Mouse (Mus musculus) kidney, adult 11 months (tissue): ENCODE data around the gene Tti1.
"Not testable (repeated sequence)": the region's sequence is repeated elsewhere in the genome, so short reads cannot be mapped to it uniquely, and the experiment has no call there.

Experiments
- DNase-seq: peaks from one replicate; pipeline ENCODE4 v3.0.0; 2022

The Tti1 gene

GRCm38 (mm10) chr2:158028354-158028863 lies at the start of gene Tti1, which contains the start of gene Rprd1b:
TSS of gene Tti1 (minus strand) at chr2:158028433.
TSS of gene Rprd1b (plus strand) at chr2:158028497.
- DNase-seq = peak; percentile 91

GRCm38 (mm10) chr2:158077981-158078380 lies 49.7 kb upstream of the Tti1 start:
- no peak for DNase-seq

- DNase-seq = no peak
Measured at GRCm38 (mm10) chr2:158076690-158077089, 48.5 kb upstream of the Tti1 start.

- no peak for DNase-seq
Measured at GRCm38 (mm10) chr2:158074835-158075234, 46.6 kb upstream of the Tti1 start.

- no peak for DNase-seq
Measured at GRCm38 (mm10) chr2:158071633-158071995, 43.4 kb upstream of the Tti1 start.

- DNase-seq = peak; percentile 81
Measured at GRCm38 (mm10) chr2:158070885-158071632, 42.8 kb upstream of the Tti1 start.

- DNase-seq = no peak
Measured at GRCm38 (mm10) chr2:158068444-158068971, 40.3 kb upstream of the Tti1 start.

- no peak for DNase-seq
Measured at GRCm38 (mm10) chr2:158067260-158067824, 39.1 kb upstream of the Tti1 start.

- DNase-seq = no peak
Measured at GRCm38 (mm10) chr2:158066456-158066855, 38.2 kb upstream of the Tti1 start.

GRCm38 (mm10) chr2:158065064-158065463 lies 36.8 kb upstream of the Tti1 start:
- DNase-seq = no peak

- DNase-seq = peak; percentile 40
Measured at GRCm38 (mm10) chr2:158064571-158065048, 36.4 kb upstream of the Tti1 start.

GRCm38 (mm10) chr2:158063036-158063435 lies 34.8 kb upstream of the Tti1 start:
- no peak for DNase-seq

GRCm38 (mm10) chr2:158059666-158060105 lies 31.5 kb upstream of the Tti1 start:
- DNase-seq = no peak

GRCm38 (mm10) chr2:158058534-158058933 lies 30.3 kb upstream of the Tti1 start:
- DNase-seq = no peak

- no peak for DNase-seq
Measured at GRCm38 (mm10) chr2:158057030-158057429, 28.8 kb upstream of the Tti1 start.

- DNase-seq = not testable (repeated sequence)
Measured at GRCm38 (mm10) chr2:158055383-158055782, 27.1 kb upstream of the Tti1 start.

GRCm38 (mm10) chr2:158054596-158054995 lies 26.4 kb upstream of the Tti1 start:
- no peak for DNase-seq

GRCm38 (mm10) chr2:158050116-158050515 lies 21.9 kb upstream of the Tti1 start:
- DNase-seq = no peak

- no peak for DNase-seq
Measured at GRCm38 (mm10) chr2:158048718-158049117, 20.5 kb upstream of the Tti1 start.

GRCm38 (mm10) chr2:158047903-158048302 lies 19.7 kb upstream of the Tti1 start:
- DNase-seq = peak; percentile 39

GRCm38 (mm10) chr2:158046186-158046585 lies 18.0 kb upstream of the Tti1 start:
- no peak for DNase-seq

GRCm38 (mm10) chr2:158043504-158043903 lies 15.3 kb upstream of the Tti1 start:
- no peak for DNase-seq

GRCm38 (mm10) chr2:158040396-158040795 lies 12.2 kb upstream of the Tti1 start:
- no peak for DNase-seq

- DNase-seq = no peak
Measured at GRCm38 (mm10) chr2:158039662-158040061, 11.4 kb upstream of the Tti1 start.
